Mouse (Mus musculus) thymus, postnatal 4 days (tissue): ENCODE measurements around the gene Hoxa3.

Experiments
- DNase-seq: peaks from one replicate; pipeline ENCODE4 v3.0.0; 2021

Gene Hoxa3

DNA sequence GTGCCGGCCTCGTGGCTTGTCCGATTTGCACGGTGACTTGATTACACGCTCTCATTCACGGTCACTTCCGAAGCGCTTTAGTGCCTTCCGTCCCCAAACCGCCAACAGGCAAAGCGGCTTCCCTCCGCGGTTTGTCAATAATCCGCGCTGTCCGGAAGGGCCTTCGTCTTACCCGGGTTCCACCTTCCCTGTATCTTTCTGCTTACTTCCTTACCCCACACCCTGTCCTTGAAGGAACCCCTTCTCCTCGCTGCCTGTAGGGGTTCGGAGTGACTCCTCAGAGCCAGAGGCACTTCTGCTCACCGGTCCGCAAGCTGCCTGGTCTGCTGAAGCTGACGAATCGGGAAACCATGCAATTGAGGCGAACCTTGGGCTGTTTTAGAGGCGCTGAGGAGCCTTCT is 33.3 kb upstream of the Hoxa3 start:
- DNase-seq = peak; percentile 28

DNA sequence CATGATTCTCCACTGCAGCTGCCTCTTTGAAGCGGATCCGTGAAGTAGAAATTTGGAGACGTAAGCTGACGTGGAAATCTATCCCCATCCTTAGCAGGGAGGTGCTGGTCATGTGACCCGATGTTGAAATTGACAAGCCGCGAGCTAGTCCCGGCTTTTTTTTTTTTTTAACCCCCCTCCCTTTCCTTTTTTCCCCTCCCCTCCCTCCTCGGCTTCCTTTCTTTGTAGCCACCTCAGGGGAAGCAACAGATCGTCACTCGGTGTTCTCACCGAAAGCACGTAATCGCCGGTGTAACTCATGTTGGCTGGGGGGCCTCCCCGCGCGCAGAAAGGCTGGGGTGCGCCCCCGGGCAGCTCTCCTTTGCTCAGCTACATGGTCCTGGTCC is 32.6 kb upstream of the Hoxa3 start, which contains the start of gene Hoxa11:
TSS of gene Hoxa11 (minus strand) at position 54 of the 386 bp plus-strand sequence.
- DNase-seq = no peak

DNA sequence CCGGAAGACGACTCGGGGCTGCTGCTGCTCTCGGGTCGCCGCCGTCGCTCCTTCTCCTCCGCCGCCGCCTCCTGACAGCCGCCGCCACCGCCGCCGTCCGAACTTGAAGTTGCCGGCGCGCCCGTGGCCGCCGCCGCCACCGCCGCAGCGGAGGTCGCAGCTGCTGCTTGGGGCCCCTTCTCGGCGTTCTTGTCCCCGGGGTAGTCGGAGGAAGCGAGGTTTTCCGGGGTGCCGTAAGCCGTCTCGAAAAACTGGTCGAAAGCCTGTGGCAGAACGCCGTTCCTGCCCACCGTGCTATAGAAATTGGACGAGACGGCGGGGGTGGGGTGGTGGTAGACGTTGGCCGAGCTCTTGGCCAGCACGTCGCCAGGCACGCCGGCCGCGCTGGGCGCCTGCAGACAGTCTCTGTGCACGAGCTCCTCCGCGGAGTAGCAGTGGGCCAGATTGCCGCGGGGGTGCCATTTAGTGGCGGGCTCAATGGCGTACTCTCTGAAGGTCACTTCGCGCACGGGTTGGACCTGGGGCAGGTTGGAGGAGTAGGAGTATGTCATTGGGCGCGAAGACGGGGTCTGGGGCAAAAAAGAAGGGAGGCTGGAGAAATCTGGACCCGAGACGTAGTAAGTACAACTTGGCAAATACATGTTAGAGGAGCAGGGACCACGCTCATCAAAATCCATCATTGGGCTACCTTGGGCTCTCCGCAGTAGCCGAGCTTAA is 32.1 kb upstream of the Hoxa3 start:
- peak; percentile 58 for DNase-seq

DNA sequence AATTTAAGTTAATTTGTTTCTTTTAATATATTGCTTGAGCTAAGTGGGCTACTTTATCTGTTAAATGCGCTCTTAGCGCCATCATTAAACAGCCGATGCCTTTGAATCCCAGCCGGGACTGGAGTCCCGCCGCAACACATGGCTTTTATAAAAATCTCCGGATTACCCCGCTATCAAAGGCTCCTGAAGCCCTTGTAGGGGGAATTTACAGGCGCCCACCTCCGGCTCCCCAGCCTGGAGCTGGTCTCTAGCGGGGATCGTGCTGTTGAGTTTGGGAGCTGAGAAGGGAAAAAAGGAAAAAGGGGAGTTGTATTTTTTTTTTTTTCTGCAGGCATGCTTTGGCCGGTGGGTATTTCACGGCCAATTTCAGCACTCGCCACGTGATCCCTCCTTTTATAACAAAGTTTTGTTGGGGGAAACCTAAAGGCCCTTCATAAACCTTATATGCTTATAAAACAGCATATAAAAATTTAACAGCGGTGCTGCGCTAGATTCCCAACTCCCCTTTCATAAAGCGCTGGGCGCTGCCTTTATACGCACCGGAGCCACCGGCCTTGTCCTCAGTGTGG is 31.4 kb upstream of the Hoxa3 start:
- no peak for DNase-seq

DNA sequence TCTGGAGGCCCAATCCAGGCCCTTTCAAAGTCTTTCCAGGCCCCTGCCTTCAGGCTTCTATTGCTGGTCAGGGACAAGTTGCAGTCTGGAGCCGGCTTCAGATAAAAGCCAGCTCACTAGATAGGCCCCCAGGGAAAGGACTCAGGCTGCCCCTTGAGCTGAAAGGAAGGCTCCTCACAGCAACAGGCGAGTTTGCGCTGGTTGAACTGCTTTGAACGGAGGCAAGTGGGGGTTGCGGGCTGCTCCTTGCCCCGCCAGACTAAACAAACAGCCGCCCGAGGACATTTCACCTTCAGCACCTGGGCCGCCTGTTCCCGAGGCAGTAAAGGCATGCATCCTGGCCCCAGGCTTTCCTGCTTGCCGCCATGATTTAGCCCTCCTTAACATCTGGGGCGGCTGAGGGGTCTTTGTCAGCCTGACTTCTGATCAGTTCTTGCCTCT is 30.6 kb upstream of the Hoxa3 start:
- DNase-seq = no peak

DNA sequence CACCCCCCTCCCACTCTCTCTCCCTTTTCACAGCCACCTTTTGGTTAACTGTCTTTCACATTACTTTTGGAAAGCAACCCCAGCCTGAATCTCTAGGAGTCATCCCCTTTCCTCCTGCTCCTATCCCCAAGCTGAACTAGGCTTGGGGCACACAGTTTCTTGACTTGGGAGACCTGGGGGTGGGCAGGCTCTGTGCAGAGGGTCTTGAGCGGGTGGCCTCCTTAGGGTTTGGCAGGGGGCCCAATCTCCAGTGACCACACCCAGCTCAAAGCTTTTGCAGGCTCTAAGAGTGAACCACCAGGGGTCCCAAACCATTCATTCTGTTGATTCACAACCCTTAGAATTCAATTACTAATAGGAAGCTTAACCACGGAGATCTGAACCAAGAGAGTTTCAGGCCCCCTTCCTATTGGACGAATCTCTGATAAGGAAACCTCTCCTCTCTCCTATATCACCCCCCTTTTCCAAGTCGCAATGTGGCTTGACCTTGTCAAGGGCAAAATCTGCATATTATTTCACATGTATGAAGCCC is 29.7 kb upstream of the Hoxa3 start:
- no peak for DNase-seq

DNA sequence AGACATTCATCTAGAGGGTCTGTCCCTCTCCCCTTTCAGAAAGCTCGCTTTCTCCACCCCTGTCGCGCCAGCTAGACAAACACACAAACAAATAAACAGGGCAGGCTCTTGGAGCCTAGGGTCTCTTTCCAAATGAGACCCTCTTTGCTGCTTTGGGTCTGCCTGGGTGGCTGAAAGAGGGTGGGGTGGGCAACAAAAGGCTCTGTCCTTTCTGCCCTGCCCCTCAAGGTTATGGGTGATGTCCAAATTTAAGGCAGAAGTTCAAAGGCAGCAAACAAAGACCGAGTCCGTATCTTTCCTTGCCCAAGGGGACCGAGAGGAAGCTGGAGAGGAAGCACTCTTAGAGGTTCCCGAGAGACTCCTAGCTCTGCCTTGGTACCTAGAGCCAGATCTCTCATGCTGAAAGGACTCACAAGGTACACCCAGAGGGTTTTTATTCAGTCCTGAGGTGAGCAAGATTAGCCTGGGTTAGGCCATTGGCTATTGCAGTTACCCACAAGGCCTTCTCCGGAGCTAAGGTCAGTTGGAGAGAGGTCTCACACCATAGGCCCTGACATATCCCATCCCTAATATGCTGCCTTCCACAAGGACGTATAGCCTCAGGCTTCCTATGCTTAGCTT is 28.0 kb upstream of the Hoxa3 start:
- no peak for DNase-seq

DNA sequence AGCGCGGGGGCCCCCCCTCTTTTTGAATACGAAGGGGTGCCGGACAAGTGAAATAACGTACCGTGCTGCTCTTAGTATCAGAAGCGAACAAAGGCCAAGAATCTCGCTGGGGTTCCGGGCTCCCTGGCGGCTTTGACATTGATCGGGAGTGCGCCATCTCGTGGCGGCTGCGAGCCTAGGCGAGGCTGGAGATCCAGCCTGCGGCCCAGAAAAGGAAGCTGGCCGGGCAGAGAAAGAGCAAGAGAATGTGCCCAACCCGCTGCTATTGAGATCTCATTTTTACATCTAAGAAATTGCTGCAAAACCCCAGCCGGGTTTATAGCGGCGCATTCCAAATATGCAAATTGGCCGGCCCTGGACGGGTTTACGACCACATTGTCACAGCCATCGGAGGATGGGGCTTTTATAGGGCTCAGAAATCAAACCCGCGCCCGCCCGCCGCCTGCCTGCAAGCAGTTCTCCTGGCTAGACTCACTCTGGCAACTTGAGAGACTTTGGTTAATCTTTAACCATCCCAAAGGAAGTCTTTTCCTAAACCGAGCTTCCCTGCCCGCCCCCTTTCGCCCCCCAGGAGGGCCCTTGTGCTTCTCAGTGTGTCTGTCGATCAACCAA is 27.4 kb upstream of the Hoxa3 start, which contains the start of gene Hoxa10:
TSS of gene Hoxa10 (minus strand) at position 466 of the 612 bp plus-strand sequence.
- DNase-seq = peak; percentile 90

DNA sequence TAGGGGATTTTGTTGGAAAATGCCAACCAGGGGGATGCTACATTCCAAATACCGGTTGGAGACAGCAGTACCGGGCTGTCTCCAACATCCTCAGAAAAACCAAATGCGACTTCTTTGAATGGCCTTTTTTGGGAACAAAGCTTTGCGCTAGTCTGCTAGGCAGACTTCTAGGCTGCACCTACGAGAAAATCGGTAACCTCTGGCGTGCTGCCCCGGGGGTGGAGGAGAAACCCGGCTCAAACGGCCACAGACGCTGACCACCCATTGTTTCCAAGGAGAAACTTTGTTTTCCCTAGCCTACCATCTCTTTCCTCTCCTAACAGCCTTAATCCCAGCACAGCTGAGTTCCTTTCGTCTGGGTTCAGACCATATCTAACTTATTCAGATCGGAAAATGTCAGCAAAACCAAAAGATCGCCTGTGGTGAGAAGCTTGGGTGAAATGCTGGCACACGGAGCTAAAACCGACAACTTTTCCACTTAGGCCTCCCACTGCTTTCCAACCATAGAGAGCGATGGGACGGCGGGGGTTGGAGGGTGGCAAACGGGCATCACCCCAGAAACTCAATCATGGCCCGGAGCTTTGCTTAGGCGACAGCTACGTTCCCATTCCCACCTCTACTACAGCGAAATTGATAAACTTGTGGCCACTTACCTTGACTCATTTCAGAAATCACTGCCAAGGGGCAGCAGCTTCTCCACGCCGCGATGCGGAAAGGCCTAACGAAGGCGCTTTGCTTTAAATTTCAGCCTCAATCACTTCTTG is 26.7 kb upstream of the Hoxa3 start:
- DNase-seq = peak; percentile 18

DNA sequence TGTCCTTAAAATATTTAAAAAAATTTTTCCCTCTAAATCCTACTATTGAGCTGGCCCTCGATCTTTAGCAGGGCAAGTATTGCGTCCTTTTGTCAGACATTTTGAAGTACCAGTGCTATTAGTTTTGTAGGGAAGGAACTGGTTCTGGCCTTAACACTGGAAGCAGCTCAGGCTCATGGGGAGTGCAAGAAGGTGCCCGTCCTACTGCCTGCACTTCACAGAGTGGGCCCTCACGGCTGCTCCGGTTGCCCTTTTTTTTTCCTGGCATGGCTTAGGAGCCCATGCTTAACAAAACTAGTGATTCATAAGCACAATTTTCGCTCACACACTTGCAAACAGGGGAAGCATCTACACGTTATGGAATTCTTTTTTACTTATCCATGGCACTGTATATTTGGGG is 25.8 kb upstream of the Hoxa3 start:
- peak; percentile 8 for DNase-seq

DNA sequence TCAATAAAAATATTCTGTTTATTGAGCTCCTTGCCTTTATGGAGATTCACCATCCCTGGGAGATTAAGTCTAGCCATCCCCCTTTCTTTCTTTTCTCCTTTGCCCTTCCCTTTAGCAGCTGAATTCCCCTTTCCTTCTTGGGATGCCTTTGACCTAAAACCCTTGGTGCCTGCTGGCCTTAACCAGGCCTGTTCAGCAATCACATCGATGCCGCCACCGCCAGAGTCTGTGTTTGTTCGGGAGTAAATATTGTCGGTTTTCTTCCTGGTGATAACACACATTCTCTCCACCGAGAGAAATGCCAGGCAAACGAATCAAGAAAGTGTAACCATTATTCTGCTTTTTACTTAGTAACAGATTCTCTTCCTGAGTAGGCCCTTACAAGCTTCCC is 25.0 kb upstream of the Hoxa3 start:
- peak; percentile 8 for DNase-seq

DNA sequence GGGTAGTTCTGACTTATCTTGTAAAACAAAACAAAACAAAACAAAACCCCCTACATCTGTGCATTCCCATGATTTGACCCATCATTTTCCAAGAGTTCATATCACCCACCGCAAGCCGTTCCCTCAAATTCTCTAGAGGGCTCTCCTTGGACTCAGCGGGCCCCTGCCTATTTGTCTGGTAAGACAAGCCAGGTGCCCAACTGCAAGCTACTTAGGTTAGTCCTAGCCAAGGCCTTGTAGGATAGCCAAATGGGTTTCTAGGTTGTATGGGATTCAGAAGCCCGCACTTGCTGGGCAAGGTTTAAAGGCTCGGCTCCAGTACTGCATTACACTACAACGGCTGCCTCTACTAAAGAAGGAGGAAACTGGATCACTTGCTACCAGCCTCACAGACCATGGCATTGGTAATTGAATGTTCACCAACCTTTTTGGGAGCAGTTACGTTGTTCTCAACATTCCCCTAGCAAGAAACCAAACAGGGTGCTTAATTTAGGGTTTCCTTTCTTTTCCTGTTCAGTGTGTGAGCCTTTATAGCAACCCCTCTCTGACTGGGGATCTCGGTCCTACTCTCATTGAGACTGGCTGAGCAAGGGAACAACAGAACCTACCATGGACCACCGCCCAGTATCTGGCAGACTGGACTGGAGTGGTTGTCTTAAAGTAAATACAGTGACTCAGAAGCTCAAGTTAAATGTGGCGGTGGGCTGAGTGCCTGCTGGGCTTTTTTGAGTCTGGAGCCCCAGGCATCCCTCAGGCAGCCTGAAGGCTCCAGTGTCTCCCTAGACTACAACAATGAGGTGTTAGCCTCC is 24.4 kb upstream of the Hoxa3 start:
- peak; percentile 4 for DNase-seq

DNA sequence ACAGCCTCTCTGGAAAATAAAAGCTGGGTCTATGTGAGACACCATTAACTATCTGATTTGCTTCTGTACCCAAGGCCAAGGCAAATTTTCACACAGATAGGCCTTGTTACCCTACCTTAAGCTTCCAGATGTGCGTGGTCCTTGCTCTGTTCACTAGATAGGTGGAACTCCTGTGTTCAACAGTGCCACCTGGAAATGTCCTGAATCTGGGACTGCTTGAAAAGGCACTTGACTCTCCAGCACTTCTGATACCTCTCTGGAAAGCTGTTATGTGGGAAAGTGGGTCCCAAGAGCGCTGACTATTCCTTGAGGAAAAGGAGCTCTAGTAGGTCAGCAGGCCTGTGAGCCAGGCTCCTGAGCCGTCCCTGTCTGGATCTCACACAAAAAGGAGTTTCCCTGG is 23.7 kb upstream of the Hoxa3 start:
- peak; percentile 4 for DNase-seq

DNA sequence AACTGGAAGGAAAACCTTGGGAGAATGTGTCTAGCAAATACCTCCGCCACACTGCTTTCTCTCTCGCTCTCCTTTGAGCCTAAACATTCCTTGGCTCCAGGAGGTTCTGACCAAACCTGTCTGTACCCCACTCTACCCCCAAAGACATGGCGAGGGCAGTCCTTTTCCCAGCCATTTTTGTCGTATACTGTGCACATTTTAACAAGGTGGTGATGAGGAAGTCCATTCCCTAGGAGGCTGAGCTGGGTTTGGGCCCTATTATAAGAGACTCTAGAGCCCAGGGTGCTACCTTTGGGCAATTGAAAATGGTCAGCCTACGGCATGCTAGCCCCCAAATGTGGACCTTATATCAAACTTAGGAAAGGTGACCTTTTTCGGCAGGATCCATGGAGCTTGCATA is 22.7 kb upstream of the Hoxa3 start:
- DNase-seq = peak; percentile 2

DNA sequence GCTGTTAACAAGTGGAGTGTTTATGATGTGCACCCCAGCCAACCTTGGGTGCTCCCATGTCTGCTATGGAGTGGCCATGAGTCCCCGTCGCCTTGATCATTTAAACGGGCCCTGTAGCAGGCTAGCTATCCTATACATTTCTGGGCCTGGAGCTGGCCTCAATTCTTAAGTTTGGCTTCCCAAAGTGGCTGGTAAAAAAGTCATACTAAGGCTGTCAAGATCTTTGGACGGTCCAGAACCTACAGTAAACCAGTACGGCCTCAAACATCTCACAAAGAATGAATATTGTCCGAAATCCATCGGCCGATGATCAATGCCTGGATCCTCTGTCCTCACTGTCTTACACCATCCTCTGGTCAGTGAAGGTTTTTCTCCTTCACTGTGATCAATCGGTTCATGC is 22.1 kb upstream of the Hoxa3 start:
- no peak for DNase-seq

DNA sequence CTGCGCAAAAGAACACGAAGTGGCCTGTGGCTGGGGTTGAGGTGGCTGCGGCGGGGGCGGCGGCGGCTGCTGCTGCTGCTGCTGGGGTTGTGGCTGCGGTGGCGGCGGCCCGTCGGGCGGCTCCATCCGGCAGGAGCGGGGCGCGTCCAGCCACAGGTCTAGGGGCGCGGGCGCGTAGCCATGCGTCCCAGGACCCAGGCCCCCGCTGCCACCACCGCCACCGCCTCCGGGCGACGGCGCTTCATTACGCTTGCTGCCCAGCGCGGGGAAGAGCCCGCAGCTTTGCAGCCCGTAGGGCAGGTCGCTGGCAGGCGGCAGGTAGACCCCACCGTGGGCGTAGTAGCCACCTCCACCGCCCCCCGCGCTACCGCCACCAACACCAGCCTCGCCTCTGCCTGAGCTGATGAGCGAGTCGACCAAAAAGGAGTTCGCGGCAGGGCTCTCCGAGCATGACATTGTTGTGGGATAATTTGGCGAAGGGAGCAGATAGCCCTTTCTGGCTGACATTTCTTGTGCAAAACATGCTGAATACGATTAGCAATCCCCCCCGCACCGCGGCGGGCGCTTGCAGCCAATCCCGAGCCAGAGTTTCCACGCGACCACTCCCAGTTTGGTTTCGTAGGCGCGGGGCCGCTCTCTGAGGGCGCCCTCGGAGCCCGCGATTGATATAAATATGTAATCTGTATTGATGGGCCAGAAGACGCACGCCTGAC is 21.4 kb upstream of the Hoxa3 start:
- DNase-seq = peak; percentile 16

DNA sequence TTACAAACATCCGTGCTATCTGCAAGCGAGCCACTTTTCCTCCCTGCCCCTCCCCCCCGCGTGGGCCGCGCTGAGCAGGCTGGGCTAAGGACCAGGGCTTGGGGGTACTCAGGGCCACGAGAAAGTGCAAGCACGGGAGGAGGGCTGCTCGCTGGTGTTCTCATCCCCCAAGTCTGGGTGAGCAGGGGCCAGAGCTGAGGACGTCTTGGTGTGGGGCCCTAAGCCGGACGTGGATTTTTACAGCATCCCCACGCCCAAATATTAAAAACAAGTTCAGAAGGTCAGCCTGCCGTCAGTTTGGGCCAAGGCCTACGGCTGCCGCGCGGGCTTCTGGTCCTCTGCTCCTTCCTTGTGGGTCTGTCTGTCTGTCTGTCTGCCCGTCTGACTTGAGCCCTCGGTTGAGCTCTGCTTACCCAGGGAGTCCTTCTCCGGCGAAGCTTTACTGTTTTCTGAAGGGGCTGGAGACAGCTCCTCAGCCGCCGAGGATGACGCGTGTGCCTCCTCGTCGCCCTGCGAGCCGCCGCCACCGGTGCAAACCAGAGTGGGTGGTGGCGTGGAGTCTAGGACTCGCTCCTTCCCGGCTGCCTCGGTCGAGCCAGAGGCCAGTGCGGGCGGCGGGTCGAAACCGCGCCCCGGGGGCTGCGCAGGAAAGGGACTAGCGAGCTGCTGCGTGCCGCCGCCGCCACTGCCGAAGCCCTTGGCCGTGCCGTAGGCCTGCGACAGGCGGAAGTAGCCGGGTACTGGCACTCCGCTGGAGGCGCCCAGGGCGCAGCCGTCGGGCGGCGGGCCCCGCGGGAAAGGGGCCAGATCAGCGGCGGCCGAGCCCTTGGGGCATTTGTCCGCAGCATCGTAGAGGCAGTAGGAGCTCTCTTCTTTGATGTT is 20.7 kb upstream of the Hoxa3 start:
- DNase-seq = peak; percentile 59

DNA sequence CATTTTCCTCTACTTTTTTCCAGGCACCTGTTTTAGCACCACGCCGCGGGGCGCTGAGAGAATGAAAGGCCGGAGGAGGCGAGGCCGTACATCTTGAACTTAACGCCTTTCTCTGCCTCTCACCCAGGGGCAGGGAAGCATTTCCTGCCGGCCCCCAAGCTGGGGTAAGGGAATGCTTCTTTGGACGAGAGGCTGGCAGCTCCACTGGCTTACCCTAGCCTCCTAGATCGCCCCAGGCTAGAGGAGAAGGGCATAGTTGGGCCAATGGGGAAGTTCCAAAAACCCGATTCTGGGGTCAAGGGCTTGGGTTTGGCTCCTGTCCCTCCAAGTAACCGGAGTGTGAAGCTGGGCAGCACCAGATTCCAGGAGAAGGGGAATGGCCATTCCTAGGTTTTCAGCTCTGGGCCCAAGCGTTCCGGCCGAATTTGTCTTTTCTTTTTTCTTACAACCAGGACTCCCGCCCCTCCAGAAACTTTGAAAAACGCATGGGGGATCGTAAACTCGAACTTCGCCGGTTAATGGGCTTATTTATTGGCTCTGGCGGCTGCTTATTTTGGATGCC is 19.9 kb upstream of the Hoxa3 start:
- peak; percentile 18 for DNase-seq

DNA sequence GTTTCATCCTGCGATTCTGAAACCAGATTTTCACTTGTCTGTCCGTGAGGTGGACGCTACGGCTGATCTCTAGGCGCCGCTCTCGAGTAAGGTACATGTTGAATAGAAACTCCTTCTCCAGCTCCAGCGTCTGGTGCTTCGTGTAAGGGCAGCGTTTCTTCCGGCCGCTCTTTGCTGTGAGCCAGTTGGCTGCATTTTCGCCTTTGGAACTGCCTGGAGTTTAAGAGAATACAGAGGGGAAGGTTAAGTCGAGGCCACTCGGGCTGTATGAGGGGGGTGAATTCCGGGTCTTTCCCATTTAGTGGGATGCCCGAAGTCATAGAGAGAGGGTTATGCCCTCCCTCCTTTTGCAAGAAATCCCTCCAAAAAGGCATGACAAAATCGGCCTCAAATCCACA is 19.4 kb upstream of the Hoxa3 start:
- peak; percentile 31 for DNase-seq
